25 mouse cellular contexts compared by ENCODE assay signal in genomic region chr5:126737681-126738080, GRCm38 (mm10).
DNase-seq lines count a peak whose midpoint lies in the region; TF ChIP-seq lines count a peak whose summit lies in the region.
"Had no signal": no experiment of that assay in that cellular context is flagged by ENCODE, and none has a peak within 500 bp of the region (broad histone marks: within the 10 kb centered on the region; RNA-seq: fewer than 3 reads in every experiment).

No protein-coding gene starts in this region.

- no peak overlapping the region for H3K27ac ChIP-seq in testis, adult 2 months (ENCODE audit: control insufficient read depth, insufficient read depth, low read depth, low read length)
- H3K27ac ChIP-seq in thymus, adult 2 months (ENCODE audit: control insufficient read depth, insufficient read depth, low read length) = no peak overlapping the region
- H3K27ac ChIP-seq: embryonic facial prominence, embryonic 13.5 days; embryonic facial prominence, embryonic 15.5 days; forebrain, embryonic 10.5 days; forebrain, embryonic 12.5 days had no signal

- H3K4me3 ChIP-seq in testis, adult 2 months (ENCODE audit: control insufficient read depth, low read depth, low read length) = peak overlapping the region; percentile 10; the same call in 1 of the 2 replicates
- no peak overlapping the region for H3K4me3 ChIP-seq in thymus, adult 2 months (ENCODE audit: control insufficient read depth, insufficient read depth, low read length)
- H3K4me3 ChIP-seq: embryonic facial prominence, embryonic 13.5 days; embryonic facial prominence, embryonic 15.5 days; erythroblast, embryonic 14.5 days; forebrain, embryonic 10.5 days; forebrain, embryonic 12.5 days had no signal

- H3K36me3 ChIP-seq in testis, adult 2 months (ENCODE audit: control insufficient read depth, insufficient read depth, low read length) = no peaks in the 10 kb centered on the region
- H3K36me3 ChIP-seq in thymus, adult 2 months (ENCODE audit: control insufficient read depth, insufficient read depth, low read length) = no peaks in the 10 kb centered on the region
- H3K36me3 ChIP-seq: embryonic facial prominence, embryonic 13.5 days; embryonic facial prominence, embryonic 15.5 days; forebrain, embryonic 10.5 days; forebrain, embryonic 12.5 days; G1E had no signal

- H3K4me1 ChIP-seq in testis, adult 2 months (ENCODE audit: control insufficient read depth, insufficient read depth, low read length) = peaks cover 3% of the 10 kb centered on the region; the same call in 1 of the 2 replicates
- no peaks in the 10 kb centered on the region for H3K4me1 ChIP-seq in thymus, adult 2 months (replicated peaks; ENCODE audit: control insufficient read depth, insufficient read depth, low read length)
- H3K4me1 ChIP-seq: embryonic facial prominence, embryonic 15.5 days had no signal

- no peaks in the 10 kb centered on the region for H3K27me3 ChIP-seq in testis, adult 2 months (ENCODE audit: control insufficient read depth, insufficient read depth, low read length)
- no peaks in the 10 kb centered on the region for H3K27me3 ChIP-seq in thymus, adult 2 months (ENCODE audit: control insufficient read depth, insufficient read depth, low read length)
- H3K27me3 ChIP-seq: CH12.LX; embryonic facial prominence, embryonic 13.5 days; embryonic facial prominence, embryonic 15.5 days; Patski had no signal

- peak; percentile 10 for DNase-seq in adrenal gland, adult 2 months
- no peak for DNase-seq in adrenal gland, adult (ENCODE audit: inconsistent age in 2 of 2, low spot score in 1 of 2)
- no peak for DNase-seq in testis, postnatal 14 days (ENCODE audit: low spot score)
- peak; percentile 64 for DNase-seq in R1 (ENCODE audit: low read depth, low spot score)
- DNase-seq in thymus, adult 2 months = no peak
- DNase-seq in cerebellum, adult 11-12 months = no peak
- DNase-seq: adrenal gland, adult 8-10 months; adrenal gland, postnatal 14 days; adrenal gland, postnatal 36 days; B cell, adult 2 months; cerebellum, adult 18-20 months; cerebellum, adult 8-10 months; cerebellum, adult 9-11 months; cerebellum, postnatal 14 days; cerebellum, postnatal 36 days; embryo, embryonic 11 days had no signal

- TF ChIP-seq CTCF in testis, adult 2 months (IDR thresholded peaks at IDR 0.05; ENCODE audit: control insufficient read depth, insufficient read depth, insufficient replicate concordance, low read depth, low read length) = no peak
- TF ChIP-seq CTCF in thymus, adult 2 months (IDR thresholded peaks at IDR 0.05; ENCODE audit: borderline replicate concordance, control insufficient read depth, extremely low read depth, insufficient read depth, low read length, poor library complexity) = no peak

- WGBS in thymus, adult 2 months = 77% methylated on average over 4 of the region's 4 CpGs

- TF ChIP-seq POLR2A in testis, adult 2 months (IDR thresholded peaks at IDR 0.05; ENCODE audit: control insufficient read depth, low read depth, low read length) = no peak
- no peak for TF ChIP-seq POLR2A in thymus, adult 2 months (IDR thresholded peaks at IDR 0.05; ENCODE audit: control insufficient read depth, extremely low read depth, insufficient read depth, low read length, poor library complexity)

Comparison
In these comparisons a context has a peak if more than half of its experiments do, and no peak if none do; other contexts are left out.
1. DNase-seq: peak in adrenal gland, adult 2 months (single experiment) and R1 (single experiment); none in adrenal gland, adult (0 of 2), testis, postnatal 14 days (single experiment), thymus, adult 2 months (single experiment) and cerebellum, adult 11-12 months (single experiment).